Mouse (Mus musculus) cerebellum, adult 2 months (tissue): ENCODE data around the gene Ppfibp2.

Experiments
- CTCF ChIP-seq: fragments of 200-500 bp; IDR thresholded peaks from 2 replicates; pipeline ENCODE4 v1.5.1; 2011; ENCODE audit warnings: low read depth, mild to moderate bottlenecking, control low read depth, low read length, moderate library complexity, borderline replicate concordance; ENCODE audit not compliant: insufficient read depth
- POLR2A ChIP-seq: fragments of 200-500 bp; IDR thresholded peaks from 2 replicates; pipeline ENCODE4 v1.6.1; 2011; ENCODE audit warnings: low read length, control low read depth, borderline replicate concordance; ENCODE audit not compliant: insufficient read depth

GRCm38 (mm10) chr7:107567674-107568073 is 27.3 kb upstream of the Ppfibp2 start:
- TF ChIP-seq POLR2A, result no peak
- TF ChIP-seq CTCF, result no peak
